Mouse (Mus musculus): Measurements from ENCODE around the gene Rapgef4. TPM values are rescaled to one million over a fixed set of nuclear protein-coding genes. Genes with fewer than 3 reads are reported as not detected.

The Rapgef4 gene
- polyA plus RNA-seq, 1 experiment, result 11.3 TPM

- Histone ChIP-seq H3K27ac (ENCODE audit: insufficient read depth, low read length) (no peak overlapping the region), H3K4me1 (ENCODE audit: control insufficient read depth, insufficient read depth, insufficient read length) (no peaks in the 10 kb centered on the region), H3K4me3 (ENCODE audit: extremely low read depth, insufficient read depth, insufficient read length) (no peak overlapping the region), H3K27me3 (ENCODE audit: control insufficient read depth, insufficient read depth, low read length) (peaks cover 4% of the 10 kb centered on the region; the same call in 1 of the 2 replicates), H3K36me3 (ENCODE audit: control insufficient read depth, insufficient read depth, low read length) (no peaks in the 10 kb centered on the region)
- TF ChIP-seq POLR2A (IDR thresholded peaks at IDR 0.05; ENCODE audit: low read depth, low read length) (no peak), CTCF (IDR thresholded peaks at IDR 0.05; ENCODE audit: extremely low read depth, insufficient read depth, insufficient read length, insufficient replicate concordance) (no peak)
- no peak for DNase-seq (ENCODE audit: low read depth in 1 of 2, low spot score in 2 of 2)
- 85% methylated on average over 6 of the region's 6 CpGs for WGBS
Measured at GRCm38 (mm10) chr2:71981896-71982295, 856 bp downstream of the Rapgef4 start.

GRCm38 (mm10) chr2:71982868-71983597, 2.0 kb downstream of the Rapgef4 start:
- Histone ChIP-seq H3K36me3 (ENCODE audit: control insufficient read depth, insufficient read depth, low read length) (no peaks in the 10 kb centered on the region), H3K27ac (ENCODE audit: insufficient read depth, low read length) (no peak overlapping the region), H3K4me3 (ENCODE audit: extremely low read depth, insufficient read depth, insufficient read length) (no peak overlapping the region), H3K27me3 (ENCODE audit: control insufficient read depth, insufficient read depth, low read length) (peaks cover 4% of the 10 kb centered on the region; the same call in 1 of the 2 replicates), H3K4me1 (ENCODE audit: control insufficient read depth, insufficient read depth, insufficient read length) (no peaks in the 10 kb centered on the region)
- no peak for DNase-seq (ENCODE audit: low read depth in 1 of 2, low spot score in 2 of 2)
- WGBS, result 79% methylated on average over 10 of the region's 10 CpGs
- TF ChIP-seq CTCF (IDR thresholded peaks at IDR 0.05; ENCODE audit: extremely low read depth, insufficient read depth, insufficient read length, insufficient replicate concordance) (no peak), POLR2A (IDR thresholded peaks at IDR 0.05; ENCODE audit: low read depth, low read length) (no peak)

DNA sequence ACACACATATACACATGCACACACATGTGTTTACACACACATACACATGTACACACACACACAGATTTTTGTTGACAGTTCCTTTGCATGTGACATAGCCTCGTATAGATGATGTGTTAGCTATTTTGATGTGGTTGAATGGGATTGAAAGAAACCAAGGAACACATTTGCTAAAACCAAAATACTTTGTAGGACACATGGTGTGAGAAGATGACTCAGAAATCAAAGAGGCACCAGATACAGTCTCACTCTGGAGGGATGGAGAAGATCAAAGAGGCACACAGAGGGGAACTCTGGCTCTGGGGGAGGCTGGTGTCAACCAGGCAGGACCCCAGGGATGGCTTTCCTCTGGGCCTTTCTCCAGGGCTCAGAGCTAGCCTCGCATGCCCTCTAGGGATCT, 4.7 kb downstream of the Rapgef4 start:
- no peaks in the 10 kb centered on the region for H3K36me3 ChIP-seq (ENCODE audit: control insufficient read depth, insufficient read depth, low read length)
- peaks cover 3% of the 10 kb centered on the region; the same call in 1 of the 2 replicates for H3K27me3 ChIP-seq (ENCODE audit: control insufficient read depth, insufficient read depth, low read length)
- H3K4me1 ChIP-seq (ENCODE audit: control insufficient read depth, insufficient read depth, insufficient read length), result no peaks in the 10 kb centered on the region
- 76% methylated on average over 2 of the region's 2 CpGs for WGBS
- no peak overlapping the region for H3K27ac ChIP-seq (ENCODE audit: insufficient read depth, low read length)
- TF ChIP-seq CTCF (IDR thresholded peaks at IDR 0.05; ENCODE audit: extremely low read depth, insufficient read depth, insufficient read length, insufficient replicate concordance) (no peak), POLR2A (IDR thresholded peaks at IDR 0.05; ENCODE audit: low read depth, low read length) (no peak)
- no peak overlapping the region for H3K4me3 ChIP-seq (ENCODE audit: extremely low read depth, insufficient read depth, insufficient read length)
- no peak for DNase-seq (ENCODE audit: low read depth in 1 of 2, low spot score in 2 of 2)

GRCm38 (mm10) chr2:71986276-71986848, 5.3 kb downstream of the Rapgef4 start:
- Histone ChIP-seq H3K27ac (ENCODE audit: insufficient read depth, low read length) (no peak overlapping the region), H3K4me3 (ENCODE audit: extremely low read depth, insufficient read depth, insufficient read length) (no peak overlapping the region), H3K27me3 (ENCODE audit: control insufficient read depth, insufficient read depth, low read length) (no peaks in the 10 kb centered on the region), H3K36me3 (ENCODE audit: control insufficient read depth, insufficient read depth, low read length) (no peaks in the 10 kb centered on the region), H3K4me1 (ENCODE audit: control insufficient read depth, insufficient read depth, insufficient read length) (no peaks in the 10 kb centered on the region)
- no peak for DNase-seq (ENCODE audit: low read depth in 1 of 2, low spot score in 2 of 2)
- TF ChIP-seq POLR2A (IDR thresholded peaks at IDR 0.05; ENCODE audit: low read depth, low read length) (no peak), CTCF (IDR thresholded peaks at IDR 0.05; ENCODE audit: extremely low read depth, insufficient read depth, insufficient read length, insufficient replicate concordance) (no peak)
- 89% methylated on average over 12 of the region's 12 CpGs for WGBS

GRCm38 (mm10) chr2:71988572-71988971, 7.5 kb downstream of the Rapgef4 start:
- Histone ChIP-seq H3K4me3 (ENCODE audit: extremely low read depth, insufficient read depth, insufficient read length) (no peak overlapping the region), H3K36me3 (ENCODE audit: control insufficient read depth, insufficient read depth, low read length) (no peaks in the 10 kb centered on the region), H3K27ac (ENCODE audit: insufficient read depth, low read length) (no peak overlapping the region), H3K4me1 (ENCODE audit: control insufficient read depth, insufficient read depth, insufficient read length) (no peaks in the 10 kb centered on the region), H3K27me3 (ENCODE audit: control insufficient read depth, insufficient read depth, low read length) (no peaks in the 10 kb centered on the region)
- no peak for TF ChIP-seq CTCF (IDR thresholded peaks at IDR 0.05; ENCODE audit: extremely low read depth, insufficient read depth, insufficient read length, insufficient replicate concordance)
- no peak for TF ChIP-seq POLR2A (IDR thresholded peaks at IDR 0.05; ENCODE audit: low read depth, low read length)
- no peak for DNase-seq (ENCODE audit: low read depth in 1 of 2, low spot score in 2 of 2)
- WGBS, result 85% methylated on average over 6 of the region's 6 CpGs

DNA sequence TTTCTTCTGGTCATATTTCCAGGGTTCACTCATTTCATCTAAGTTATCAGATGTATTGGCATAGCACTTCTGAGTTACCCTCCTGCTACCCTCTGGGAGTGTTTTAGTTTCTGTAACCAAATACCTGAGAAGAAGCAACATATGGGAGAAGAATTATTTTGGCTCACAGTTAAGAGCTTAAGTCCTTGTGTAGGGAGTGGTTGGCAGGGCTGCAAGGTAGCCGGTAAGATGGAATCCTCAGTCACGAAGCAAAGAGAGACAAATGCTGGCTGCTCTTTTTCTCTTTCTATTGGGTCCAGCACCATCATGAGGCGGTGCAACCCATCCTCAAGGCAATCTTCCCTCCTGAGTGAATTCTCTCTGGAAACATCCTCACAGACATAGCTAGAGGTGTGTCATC, 11.1 kb downstream of the Rapgef4 start:
- Histone ChIP-seq H3K27me3 (ENCODE audit: control insufficient read depth, insufficient read depth, low read length) (no peaks in the 10 kb centered on the region), H3K4me1 (ENCODE audit: control insufficient read depth, insufficient read depth, insufficient read length) (no peaks in the 10 kb centered on the region), H3K36me3 (ENCODE audit: control insufficient read depth, insufficient read depth, low read length) (no peaks in the 10 kb centered on the region), H3K4me3 (ENCODE audit: extremely low read depth, insufficient read depth, insufficient read length) (no peak overlapping the region), H3K27ac (ENCODE audit: insufficient read depth, low read length) (no peak overlapping the region)
- TF ChIP-seq POLR2A (IDR thresholded peaks at IDR 0.05; ENCODE audit: low read depth, low read length), result no peak
- TF ChIP-seq CTCF (IDR thresholded peaks at IDR 0.05; ENCODE audit: extremely low read depth, insufficient read depth, insufficient read length, insufficient replicate concordance), result no peak
- 95% methylated on average over 3 of the region's 3 CpGs for WGBS
- DNase-seq (ENCODE audit: low read depth in 1 of 2, low spot score in 2 of 2), result no peak

Measured in spleen, adult 2 months (tissue).